Mouse (Mus musculus) layer of hippocampus, postnatal 36 days (tissue): Measurements from ENCODE around the gene Mpv17l2. TPM values are rescaled to one million over a fixed set of nuclear protein-coding genes. Genes with fewer than 3 reads are reported as not detected.
A peak's percentile ranks its signal among the peaks of the same experiment; 100 is the strongest.

Experiments used
- DNase-seq, 2 experiments: peaks; one replicate each; pipeline ENCODE4 v3.0.0; 2022
- microRNA-seq, 2 experiments: library from miRNA; unstranded; fragments of <30 nt; microRNA quantifications; one replicate each; pipeline ENCODE4 v1.2.0; 2021
- total RNA-seq, 2 experiments: library from RNA; stranded (reverse); gene quantifications; 2 replicates each; pipeline ENCODE4 v1.2.3; 2021

Gene Mpv17l2
- total RNA-seq, 2 experiments from 2014 or later: 34.3 to 35.8 TPM

DNA sequence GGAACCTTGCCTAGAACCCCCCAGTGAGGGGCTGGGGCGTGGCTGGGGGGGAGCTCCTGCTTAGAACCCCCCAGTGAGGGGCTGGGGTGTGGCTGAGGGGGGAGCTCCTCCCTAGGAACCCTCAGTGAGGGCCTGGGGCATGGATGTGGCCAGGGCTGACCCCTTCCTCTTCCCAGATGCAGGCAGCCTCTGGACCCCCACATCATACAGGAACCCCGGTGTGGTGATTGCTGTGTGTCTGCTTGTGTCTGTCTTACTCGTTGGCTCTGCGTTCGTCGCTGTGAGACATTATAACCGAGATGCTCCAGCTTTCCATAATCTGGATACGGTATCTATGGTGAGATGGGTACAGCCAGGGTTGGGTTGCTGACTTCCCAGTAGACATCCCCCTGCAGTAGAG lies 39.1 kb downstream of the Mpv17l2 start:
- DNase-seq: no peak

DNA sequence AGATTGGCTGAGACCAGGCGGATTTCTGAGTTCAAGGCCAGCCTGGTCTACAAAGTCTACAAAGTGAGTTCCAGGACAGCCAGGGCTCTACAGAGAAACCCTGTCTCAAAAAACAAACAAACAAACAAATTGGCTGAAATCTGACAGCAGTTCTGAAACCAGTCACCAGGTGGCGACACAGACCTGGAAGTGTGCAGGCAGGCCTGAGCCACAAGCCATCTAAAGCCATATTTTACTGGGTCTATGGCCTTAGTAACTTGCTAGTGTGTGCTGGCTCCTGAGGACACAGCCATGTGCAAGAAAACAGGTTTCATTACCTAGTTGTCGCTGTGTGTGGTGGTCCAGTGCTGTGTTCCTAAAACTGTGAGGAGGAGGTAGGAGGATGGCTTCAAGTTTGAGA lies 40.0 kb downstream of the Mpv17l2 start:
- peak; percentile 78 to 83 for DNase-seq

- DNase-seq: no peak
Measured at GRCm38 (mm10) chr8:70719796-70720270, 40.9 kb downstream of the Mpv17l2 start.

- DNase-seq: peak; percentile 49 to 54
Measured at GRCm38 (mm10) chr8:70718297-70718696, 42.4 kb downstream of the Mpv17l2 start, which contains the start of gene Gm3336. Gm3336 (plus strand) TSS chr8:70718543.

DNA sequence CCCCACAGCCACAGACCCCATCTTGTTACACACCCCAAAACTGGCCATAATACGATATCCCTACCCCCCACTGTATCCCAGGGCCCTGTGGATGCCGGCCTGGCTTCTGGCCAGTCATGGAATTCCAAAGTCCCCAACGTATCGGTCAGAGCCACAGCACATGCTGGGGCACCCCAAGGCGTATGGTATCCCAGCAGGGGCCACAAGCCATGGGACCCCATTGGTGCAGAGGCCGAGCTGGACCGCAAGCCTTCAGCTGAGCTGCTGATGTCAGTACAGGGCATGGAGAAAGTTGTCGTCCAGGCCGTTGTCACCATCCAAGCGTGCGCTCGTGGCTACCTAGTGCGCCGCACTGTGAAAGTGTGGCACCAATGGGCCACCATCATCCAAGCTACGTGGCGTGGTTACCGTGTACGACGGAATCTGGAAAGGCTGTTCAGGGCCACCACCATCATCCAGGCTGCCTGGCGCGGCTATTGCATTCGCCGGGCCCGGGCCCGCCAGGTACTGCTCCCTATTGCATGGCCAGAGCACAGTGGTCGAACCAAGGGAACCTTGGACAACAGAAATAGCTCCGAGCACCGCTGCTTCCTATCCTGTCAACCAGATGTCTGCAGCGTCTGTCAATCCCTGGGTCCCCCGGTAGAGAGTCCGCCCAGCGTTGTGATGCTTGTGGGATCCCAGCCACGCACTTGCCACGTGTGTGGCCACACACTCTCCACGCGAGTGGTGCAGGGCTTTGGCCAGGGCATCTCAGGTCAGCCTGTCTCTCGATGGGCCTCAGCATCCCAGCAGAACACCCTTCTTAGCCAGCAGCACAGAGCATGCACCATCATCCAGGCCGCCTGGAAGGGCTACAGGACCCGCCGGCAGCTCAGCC lies 44.0 kb downstream of the Mpv17l2 start:
- no peak for DNase-seq

GRCm38 (mm10) chr8:70715086-70715485 lies 45.7 kb downstream of the Mpv17l2 start:
- no peak for DNase-seq

- DNase-seq: no peak
Measured at GRCm38 (mm10) chr8:70713991-70714390, 46.8 kb downstream of the Mpv17l2 start.

DNA sequence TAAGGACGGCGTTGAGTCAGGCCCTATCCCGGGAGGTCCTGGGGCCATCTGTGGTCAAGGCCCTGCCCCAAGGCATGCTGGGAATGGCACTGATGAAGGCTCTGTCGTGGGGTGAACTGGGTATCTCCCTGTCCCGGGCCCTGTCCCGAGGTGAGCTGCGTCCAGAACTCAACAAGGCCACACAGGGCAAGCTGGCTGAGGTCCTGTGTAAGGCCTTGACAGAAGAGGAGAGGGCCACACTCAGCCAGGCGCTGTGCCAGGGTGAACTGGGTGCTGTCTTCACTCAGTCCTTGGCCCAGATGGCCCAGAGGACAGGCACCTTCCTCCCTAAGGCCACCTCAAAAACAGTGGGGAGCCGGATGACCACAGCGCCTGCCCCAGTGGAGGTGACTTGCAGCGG lies 49.7 kb downstream of the Mpv17l2 start:
- no peak for DNase-seq

DNA sequence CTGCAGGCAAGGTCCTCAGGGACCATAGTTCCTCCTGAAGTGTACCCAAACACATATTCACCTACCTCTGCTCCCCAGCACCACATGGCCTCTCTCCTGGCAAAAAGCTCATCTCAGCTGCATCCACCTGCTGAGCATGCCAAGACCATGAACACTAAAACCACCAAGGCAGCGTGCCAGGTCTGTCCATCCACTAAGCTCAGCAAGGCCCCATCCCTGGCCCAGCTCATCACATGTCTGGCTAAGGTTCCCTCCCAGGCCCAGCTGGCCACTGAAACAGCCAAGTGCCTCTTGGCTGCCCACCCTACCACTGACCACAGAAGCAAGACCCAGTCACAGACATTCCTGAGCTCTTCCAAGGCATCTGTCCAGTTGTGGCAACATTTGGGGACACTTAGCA lies 50.5 kb downstream of the Mpv17l2 start:
- DNase-seq: no peak

DNA sequence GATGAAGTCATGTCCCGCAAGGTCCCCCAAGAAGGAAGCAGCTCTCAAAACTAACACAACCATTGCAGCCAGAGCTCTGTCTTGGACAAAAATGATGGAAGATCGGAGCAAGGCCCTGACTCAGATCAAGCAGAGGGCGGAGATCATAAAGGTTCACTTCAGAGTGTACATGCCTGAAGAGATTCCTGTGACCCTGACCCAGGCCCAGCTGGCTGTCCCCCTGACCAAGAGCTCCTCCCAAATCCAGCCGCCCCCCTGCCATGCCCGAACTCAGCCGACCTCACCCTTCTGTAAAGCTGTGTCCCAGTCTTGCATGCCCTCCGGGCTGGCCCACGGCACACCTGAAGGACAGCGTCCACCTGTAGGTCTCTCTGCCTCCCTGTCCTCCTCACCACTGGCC lies 51.0 kb downstream of the Mpv17l2 start:
- DNase-seq: no peak

Small RNA genes lying within 50 kb of the gene (microRNA-seq; reads per million reads assigned to microRNA genes)
- gene Mir7240: 56.5 to 61.2 reads per million in 2 experiments

Other genes with a start within 250 kb of the Mpv17l2 start
- gene Fkbp8, start 233.2 kb downstream of the Mpv17l2 start, total RNA-seq: 100 to 1,000 TPM; 436 to 447 TPM
- 10 to 100 TPM; 38.2 to 38.3 TPM for gene Kxd1, start 233.0 kb downstream of the Mpv17l2 start, total RNA-seq
- 10 to 100 TPM; 18.6 to 23.4 TPM for gene Ell, start 221.5 kb downstream of the Mpv17l2 start, total RNA-seq
- gene Isyna1, start 166.6 kb downstream of the Mpv17l2 start, total RNA-seq: 10 to 100 TPM; 42.9 to 54.3 TPM
- 100 to 1,000 TPM; 276 to 279 TPM for gene Ssbp4, start 152.1 kb downstream of the Mpv17l2 start, total RNA-seq
- gene Lrrc25, start 144.8 kb downstream of the Mpv17l2 start, total RNA-seq: 1 to 10 TPM in 1 of 2 experiments, under 1 TPM in 1; 0.33 to 1.0 TPM
- not detected for gene Gdf15, start 128.5 kb downstream of the Mpv17l2 start, total RNA-seq
- gene Pgpep1, start 100.6 kb downstream of the Mpv17l2 start, total RNA-seq: 10 to 100 TPM; 23.1 TPM
- 10 to 100 TPM; 60.3 to 68.5 TPM for gene Lsm4, start 87.7 kb downstream of the Mpv17l2 start, total RNA-seq
- 100 to 1,000 TPM; 157 to 183 TPM for gene Jund, start 62.0 kb downstream of the Mpv17l2 start, total RNA-seq
- under 1 TPM; 0.08 to 0.10 TPM for gene Iqcn, start 57.5 kb downstream of the Mpv17l2 start, total RNA-seq
- gene Gm3336, start 42.4 kb downstream of the Mpv17l2 start, total RNA-seq: not detected
- gene Pde4c, start 37.2 kb downstream of the Mpv17l2 start, total RNA-seq: 1 to 10 TPM; 1.5 to 2.4 TPM
- 100 to 1,000 TPM; 729 to 765 TPM for gene Rab3a, start 6.3 kb downstream of the Mpv17l2 start, total RNA-seq
- gene Pik3r2, start 15.8 kb upstream of the Mpv17l2 start, total RNA-seq: 100 to 1,000 TPM; 153 to 158 TPM
- 100 to 1,000 TPM; 452 to 459 TPM for gene Mast3, start 44.1 kb upstream of the Mpv17l2 start, total RNA-seq
- gene Il12rb1, start 47.5 kb upstream of the Mpv17l2 start, total RNA-seq: under 1 TPM; 0.56 to 0.87 TPM
- gene Arrdc2, start 78.8 kb upstream of the Mpv17l2 start, total RNA-seq: 10 to 100 TPM; 18.5 to 25.6 TPM
- 10 to 100 TPM; 16.9 to 17.7 TPM for gene Kcnn1, start 102.3 kb upstream of the Mpv17l2 start, total RNA-seq
- 10 to 100 TPM; 83.4 to 95.4 TPM for gene Ccdc124, start 113.0 kb upstream of the Mpv17l2 start, total RNA-seq
- gene Slc5a5, start 131.8 kb upstream of the Mpv17l2 start, total RNA-seq: 1 to 10 TPM; 8.1 to 8.9 TPM
- gene Rpl18a, start 136.5 kb upstream of the Mpv17l2 start, total RNA-seq: 100 to 1,000 TPM; 659 to 685 TPM
- 10 to 100 TPM; 87.3 to 89.7 TPM for gene Map1s, start 145.0 kb upstream of the Mpv17l2 start, total RNA-seq